Mouse (Mus musculus) G1E (cell line): Measurements from ENCODE around the gene Atp8b4. TPM values are rescaled to one million over a fixed set of nuclear protein-coding genes. Genes with fewer than 3 reads are reported as not detected.

Experiments
- ATAC-seq: 2 replicates; pipeline ENCODE4 v1.8.0; 2016; ENCODE audit warnings: mild to moderate bottlenecking; ENCODE audit not compliant: insufficient number of reproducible peaks, poor library complexity, low FRiP score, severe bottlenecking; ENCODE audit errors: extremely low read depth
- DNase-seq: peaks from one replicate; pipeline ENCODE4 v3.0.0; 2012; ENCODE audit warnings: low spot score
- H3K27me3 ChIP-seq: 2 replicates; pipeline ENCODE4 v1.6.1; 2012; ENCODE audit warnings: mild to moderate bottlenecking, low read length, inconsistent platforms; ENCODE audit not compliant: insufficient read depth
- H3K36me3 ChIP-seq: replicated peaks from 2 replicates; pipeline ENCODE3; 2012; ENCODE audit warnings: mild to moderate bottlenecking, inconsistent platforms
- H3K4me1 ChIP-seq: 2 replicates; pipeline ENCODE4 v1.6.1; 2012; ENCODE audit warnings: low read depth, low read length, inconsistent platforms, mixed read lengths; ENCODE audit not compliant: insufficient read depth
- H3K4me3 ChIP-seq: 2 replicates; pipeline ENCODE4 v1.5.1; 2012; ENCODE audit warnings: low read depth, mild to moderate bottlenecking, inconsistent platforms, low read length, moderate library complexity, mixed read lengths
- H3K9me3 ChIP-seq: replicated peaks from 2 replicates; pipeline ENCODE4 v1.6.1; 2012; ENCODE audit warnings: inconsistent platforms
- CTCF ChIP-seq: IDR thresholded peaks from 2 replicates; pipeline ENCODE4 v1.5.1; 2012; ENCODE audit warnings: low read depth, low read length, inconsistent platforms, mixed read lengths
- GATA1 ChIP-seq: IDR thresholded peaks from 2 replicates; pipeline ENCODE4 v1.6.1; 2012; ENCODE audit warnings: borderline replicate concordance, low read length, inconsistent platforms, mixed read lengths
- GATA2 ChIP-seq: IDR thresholded peaks from 2 replicates; pipeline ENCODE4 v1.6.1; 2012; ENCODE audit warnings: low read depth, low read length, inconsistent platforms, borderline replicate concordance
- POLR2AphosphoS5 ChIP-seq: IDR thresholded peaks from 2 replicates; pipeline ENCODE4 v1.6.1; 2012; ENCODE audit warnings: low read depth, low read length, inconsistent platforms; ENCODE audit not compliant: insufficient replicate concordance
- TAL1 ChIP-seq: conservative IDR thresholded peaks from 2 replicates; pipeline ENCODE4 v1.6.1; 2012; ENCODE audit warnings: low read depth, low read length, inconsistent platforms, mixed read lengths
- polyA plus RNA-seq: library from polyadenylated mRNA; stranded (reverse); fragments of >175 nt; gene quantifications from 2 replicates; pipeline ENCODE4 v1.2.3, GENCODE M21; 2012
- total RNA-seq, 2 experiments: library from RNA; stranded (forward) in 1 of 2; stranded (reverse) in 1 of 2; fragments of 200-1000 nt in 1 of 2; fragments of >200 nt in 1 of 2; fragmentation: Nextera tagmentation in 1 of 2; gene quantifications; 2 replicates each; pipeline ENCODE4 v1.2.3; 2014 to 2017

The Atp8b4 gene
- total and polyA plus RNA-seq, 3 experiments, result under 0.01 to 0.02 TPM; not detected in 1

GRCm38 (mm10) chr2:126521471-126521870, 21.0 kb upstream of the Atp8b4 start:
- no peaks in the 10 kb centered on the region for H3K9me3 ChIP-seq
- H3K36me3 ChIP-seq, result no peaks in the 10 kb centered on the region
- H3K4me1 ChIP-seq, result no peaks in the 10 kb centered on the region
- TF ChIP-seq CTCF, result no peak
- no peak for DNase-seq
- H3K27me3 ChIP-seq, result peaks cover 11% of the 10 kb centered on the region
- no peak for ATAC-seq
- no peak overlapping the region for H3K4me3 ChIP-seq

DNA sequence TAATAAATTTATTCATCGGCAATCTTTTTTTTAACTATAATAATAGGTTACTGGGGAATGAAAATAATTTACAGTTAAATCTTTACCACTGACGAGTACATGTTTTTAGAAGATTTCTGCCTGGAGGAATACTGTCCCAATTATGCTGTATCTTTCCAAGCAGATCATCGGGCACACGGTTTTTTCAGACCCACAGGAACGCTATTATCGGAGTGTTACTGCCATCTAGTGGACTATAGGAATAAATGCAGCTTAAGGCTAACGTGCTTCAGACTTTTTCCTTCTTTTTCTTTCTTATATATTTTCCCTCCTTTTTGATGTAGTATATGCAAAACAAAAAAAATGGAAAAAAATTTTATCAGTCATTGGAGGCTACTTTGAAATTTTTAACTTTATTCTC, 20.4 kb upstream of the Atp8b4 start:
- Histone ChIP-seq H3K9me3 (no peaks in the 10 kb centered on the region), H3K27me3 (peaks cover 11% of the 10 kb centered on the region), H3K4me3 (no peak overlapping the region), H3K36me3 (no peaks in the 10 kb centered on the region), H3K4me1 (no peaks in the 10 kb centered on the region)
- no peak for TF ChIP-seq GATA1
- TF ChIP-seq POLR2AphosphoS5, result no peak
- peak; percentile 53 for TF ChIP-seq CTCF
- no peak for TF ChIP-seq GATA2
- no peak for TF ChIP-seq TAL1
- ATAC-seq, result no peak
- DNase-seq, result peak; percentile 22

- DNase-seq, result no peak
- no peak overlapping the region for H3K4me3 ChIP-seq
- H3K27me3 ChIP-seq, result peaks cover 9% of the 10 kb centered on the region
- H3K36me3 ChIP-seq, result no peaks in the 10 kb centered on the region
- TF ChIP-seq CTCF (no peak), TAL1 (no peak), GATA1 (no peak), GATA2 (no peak), POLR2AphosphoS5 (no peak)
- no peak for ATAC-seq
- no peaks in the 10 kb centered on the region for H3K9me3 ChIP-seq
- H3K4me1 ChIP-seq, result no peaks in the 10 kb centered on the region
Observed at GRCm38 (mm10) chr2:126519872-126520581, 19.6 kb upstream of the Atp8b4 start.

- ATAC-seq (no peak), DNase-seq (no peak)
- H3K9me3 ChIP-seq, result no peaks in the 10 kb centered on the region
- peaks cover 3% of the 10 kb centered on the region; the same call in 1 of the 2 replicates for H3K27me3 ChIP-seq
- no peaks in the 10 kb centered on the region for H3K4me1 ChIP-seq
- no peak overlapping the region for H3K4me3 ChIP-seq
- no peaks in the 10 kb centered on the region for H3K36me3 ChIP-seq
- no peak for TF ChIP-seq GATA1
- TF ChIP-seq TAL1, result no peak
- no peak for TF ChIP-seq GATA2
- no peak for TF ChIP-seq POLR2AphosphoS5
- TF ChIP-seq CTCF, result no peak
Observed at GRCm38 (mm10) chr2:126515069-126515826, 14.8 kb upstream of the Atp8b4 start.

GRCm38 (mm10) chr2:126508228-126508627, 7.8 kb upstream of the Atp8b4 start:
- DNase-seq (no peak), ATAC-seq (no peak)
- Histone ChIP-seq H3K4me3 (no peak overlapping the region), H3K9me3 (no peaks in the 10 kb centered on the region), H3K27me3 (peaks cover 3% of the 10 kb centered on the region; the same call in 1 of the 2 replicates), H3K4me1 (no peaks in the 10 kb centered on the region), H3K36me3 (no peaks in the 10 kb centered on the region)
- no peak for TF ChIP-seq GATA2

- peaks cover 3% of the 10 kb centered on the region; the same call in 1 of the 2 replicates for H3K27me3 ChIP-seq
- no peaks in the 10 kb centered on the region for H3K36me3 ChIP-seq
- no peaks in the 10 kb centered on the region for H3K4me1 ChIP-seq
- DNase-seq (no peak), ATAC-seq (no peak)
- TF ChIP-seq TAL1 (no peak), CTCF (no peak), POLR2AphosphoS5 (no peak), GATA1 (no peak), GATA2 (no peak)
- no peaks in the 10 kb centered on the region for H3K9me3 ChIP-seq
- H3K4me3 ChIP-seq, result no peak overlapping the region
Observed at GRCm38 (mm10) chr2:126507477-126507876, 7.0 kb upstream of the Atp8b4 start.

DNA sequence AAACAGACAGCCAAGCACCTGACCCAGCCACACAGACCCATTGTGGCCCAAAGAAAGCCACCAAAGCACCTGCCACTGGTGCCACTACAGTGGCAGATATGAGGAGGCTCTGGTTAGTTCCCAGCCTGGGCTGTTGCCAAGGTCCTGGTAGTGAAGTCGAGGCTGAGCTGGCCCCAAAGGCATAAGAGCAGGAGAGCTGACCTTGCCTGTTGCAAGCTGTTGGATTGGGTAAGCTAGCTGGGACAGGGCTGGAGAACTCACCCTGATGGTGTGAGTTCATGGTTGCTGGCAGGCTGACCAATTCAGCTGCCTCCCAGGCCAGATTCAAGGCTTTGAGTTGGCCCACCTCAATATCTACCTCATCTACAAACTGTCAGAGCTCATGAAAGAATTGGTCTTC, 4.7 kb upstream of the Atp8b4 start:
- H3K4me3 ChIP-seq, result no peak overlapping the region
- ATAC-seq (no peak), DNase-seq (no peak)
- TF ChIP-seq GATA2 (no peak), CTCF (no peak), GATA1 (no peak), TAL1 (no peak), POLR2AphosphoS5 (no peak)
- peaks cover 3% of the 10 kb centered on the region for H3K27me3 ChIP-seq
- no peaks in the 10 kb centered on the region for H3K36me3 ChIP-seq
- H3K4me1 ChIP-seq, result no peaks in the 10 kb centered on the region
- no peaks in the 10 kb centered on the region for H3K9me3 ChIP-seq
